Comparison of ENCODE assay signal across 7 mouse cellular contexts in genomic region chr14:61046091-61046681, GRCm38 (mm10). TPM values are rescaled to one million over a fixed set of nuclear protein-coding genes. Genes with fewer than 3 reads are reported as not detected.
DNase-seq lines count a peak whose midpoint lies in the region; ATAC-seq and TF ChIP-seq lines count a peak whose summit lies in the region.

Gene Tnfrsf19, minus strand, starts transcription at chr14:61046490.

- H3K36me3 ChIP-seq in embryonic facial prominence, embryonic 12.5 days, result no peaks in the 10 kb centered on the region
- H3K36me3 ChIP-seq in heart, adult 2 months (ENCODE audit: control insufficient read depth, insufficient read depth, low read length), result no peaks in the 10 kb centered on the region
- H3K36me3 ChIP-seq in kidney, embryonic 14.5 days (ENCODE audit: control insufficient read depth, insufficient read depth, low read length), result no peaks in the 10 kb centered on the region
- no peaks in the 10 kb centered on the region for H3K36me3 ChIP-seq in splenic B cell, adult 2 months (ENCODE audit: control insufficient read depth, insufficient read depth, low read length, poor library complexity, severe bottlenecking)

- no peak for TF ChIP-seq CTCF in heart, adult 2 months (IDR thresholded peaks at IDR 0.05)

- no peaks in the 10 kb centered on the region for H3K9me3 ChIP-seq in embryonic facial prominence, embryonic 12.5 days
- no peaks in the 10 kb centered on the region for H3K9me3 ChIP-seq in kidney, embryonic 14.5 days (ENCODE audit: control insufficient read depth, low read length)

- TF ChIP-seq EP300 in heart, adult 2 months (IDR thresholded peaks at IDR 0.05; ENCODE audit: insufficient read depth, low read depth, low read length), result no peak

- peak; percentile 49 to 78 for DNase-seq in adrenal gland, postnatal 4 days (ENCODE audit: low spot score in 2 of 2)
- peak; percentile 73 to 80 for DNase-seq in heart, adult 2 months
- peak; percentile 57 for DNase-seq in liver
- DNase-seq in naive thymus-derived CD4-positive, alpha-beta T cell, adult 2 months (ENCODE audit: low read depth), result peak; percentile 88
- peak; percentile 61 for DNase-seq in splenic B cell, adult 2 months (ENCODE audit: low read depth, low spot score)

- H3K27ac ChIP-seq in embryonic facial prominence, embryonic 12.5 days, result peak within 1 kb of the TSS; percentile 64
- H3K27ac ChIP-seq in heart, adult 2 months, result peak within 1 kb of the TSS; percentile 64
- peak within 1 kb of the TSS; percentile 81 for H3K27ac ChIP-seq in kidney, embryonic 14.5 days (ENCODE audit: low read depth, low read length)

- 0 out of 2 replicates have a peak, but pooled peaks have one; percentile 22 for TF ChIP-seq POLR2A in heart, adult 2 months (IDR thresholded peaks at IDR 0.05; ENCODE audit: insufficient read depth, low read depth, low read length)

- peak within 1 kb of the TSS; percentile 32 for H3K9ac ChIP-seq in embryonic facial prominence, embryonic 12.5 days
- H3K9ac ChIP-seq in heart, adult 2 months (ENCODE audit: low read depth, low read length), result peak within 1 kb of the TSS; percentile 39
- peak within 1 kb of the TSS; percentile 60 for H3K9ac ChIP-seq in kidney, embryonic 14.5 days (ENCODE audit: low read depth, low read length)

- WGBS in embryonic facial prominence, embryonic 12.5 days, result under 1% methylated on average over 38 of the region's 38 CpGs
- under 1% methylated on average over 38 of the region's 38 CpGs for WGBS in heart, adult 2 months
- WGBS in kidney, embryonic 14.5 days, result under 1% methylated on average over 38 of the region's 38 CpGs

- intact Hi-C loops in heart, adult 2 months (cut with DNase I), result no loop called here

- peaks cover 29% of the 10 kb centered on the region for H3K4me1 ChIP-seq in embryonic facial prominence, embryonic 12.5 days
- H3K4me1 ChIP-seq in heart, adult 2 months (ENCODE audit: control insufficient read depth, insufficient read depth, low read length), result no peaks in the 10 kb centered on the region; the same call in 1 of the 2 replicates
- H3K4me1 ChIP-seq in kidney, embryonic 14.5 days (ENCODE audit: control insufficient read depth, insufficient read depth, low read length), result peaks cover 15% of the 10 kb centered on the region

- no peaks in the 10 kb centered on the region for H3K79me2 ChIP-seq in heart, adult 2 months (replicated peaks; ENCODE audit: control insufficient read depth, insufficient read depth, low read length)

- H3K4me3 ChIP-seq in embryonic facial prominence, embryonic 12.5 days, result peak within 1 kb of the TSS; percentile 46
- peak within 1 kb of the TSS; percentile 38 for H3K4me3 ChIP-seq in heart, adult 2 months
- peak within 1 kb of the TSS; percentile 49 for H3K4me3 ChIP-seq in kidney, embryonic 14.5 days (ENCODE audit: low read length)

- peak within 1 kb of the TSS; percentile 86 for H3K4me2 ChIP-seq in embryonic facial prominence, embryonic 12.5 days (replicated peaks)
- peak within 1 kb of the TSS; percentile 90 for H3K4me2 ChIP-seq in kidney, embryonic 14.5 days (replicated peaks; ENCODE audit: low read depth, low read length)

- 0 out of 2 replicates have a peak, but pooled peaks cover 3% of the 10 kb centered on the region for H3K27me3 ChIP-seq in embryonic facial prominence, embryonic 12.5 days
- H3K27me3 ChIP-seq in heart, adult 2 months (ENCODE audit: control insufficient read depth, insufficient read depth, low read length), result no peaks in the 10 kb centered on the region
- H3K27me3 ChIP-seq in kidney, embryonic 14.5 days (ENCODE audit: control insufficient read depth, insufficient read depth, low read length), result no peaks in the 10 kb centered on the region; the same call in 1 of the 2 replicates
- H3K27me3 ChIP-seq in splenic B cell, adult 2 months (ENCODE audit: control insufficient read depth, insufficient read depth, low read length, poor library complexity, severe bottlenecking), result no peaks in the 10 kb centered on the region

- ATAC-seq in embryonic facial prominence, embryonic 12.5 days (ENCODE audit: insufficient number of reproducible peaks, insufficient read depth, low FRiP score, low TSS enrichment), result peak; percentile 92
- ATAC-seq in kidney, embryonic 14.5 days (ENCODE audit: low FRiP score, low TSS enrichment), result peak; percentile 93

RNA-seq across cellular contexts. Expression of gene Tnfrsf19, which starts in this region (rescaled TPM):
- total RNA-seq in adrenal gland, postnatal 4 days (2021), result 10 to 100 TPM; 39.0 to 45.7 TPM
- polyA plus RNA-seq in embryonic facial prominence, embryonic 12.5 days (2016; fragmentation: Nextera tagmentation; extraction: Ambion mirVana), result 49.0 and 62.6 TPM in 2 replicates
- 1 to 10 TPM; 2.2 to 4.3 TPM for total RNA-seq in heart, adult 2 months (2021)
- 3.7 and 4.7 TPM in 2 replicates for polyA plus RNA-seq in heart, adult 2 months (2012; rRNA removed)
- 19.7 and 23.2 TPM in 2 replicates for polyA plus RNA-seq in kidney, embryonic 14.5 days (2014; fragmentation: Nextera tagmentation; extraction: Ambion mirVana)

Comparison
In these comparisons a context has a peak if more than half of its experiments do, and no peak if none do; other contexts are left out.
1. Peak in every context shown above with its lines: DNase-seq, ATAC-seq, H3K4me3 ChIP-seq and H3K27ac ChIP-seq.
2. RNA of gene Tnfrsf19 (total RNA-seq): 39.0 to 45.7 TPM in adrenal gland, postnatal 4 days; 2.2 to 4.3 TPM in heart, adult 2 months; every median in the first group is over 4 times any median in the second.